Mouse (Mus musculus) cerebellum, adult 18-20 months (tissue): ENCODE data around the gene Taf7l.

ENCODE experiments used
- DNase-seq, 2 experiments: peaks; one replicate each; pipeline ENCODE4 v3.0.0; 2021

Gene Taf7l

GRCm38 (mm10) chrX:134476290-134476689 lies at the start of gene Taf7l:
Gene Taf7l, minus strand, starts transcription at chrX:134476490.
- DNase-seq: no peak

- no peak for DNase-seq
These were observed 49.0 kb upstream of the Taf7l start for GRCm38 (mm10) chrX:134525260-134525659.

DNA sequence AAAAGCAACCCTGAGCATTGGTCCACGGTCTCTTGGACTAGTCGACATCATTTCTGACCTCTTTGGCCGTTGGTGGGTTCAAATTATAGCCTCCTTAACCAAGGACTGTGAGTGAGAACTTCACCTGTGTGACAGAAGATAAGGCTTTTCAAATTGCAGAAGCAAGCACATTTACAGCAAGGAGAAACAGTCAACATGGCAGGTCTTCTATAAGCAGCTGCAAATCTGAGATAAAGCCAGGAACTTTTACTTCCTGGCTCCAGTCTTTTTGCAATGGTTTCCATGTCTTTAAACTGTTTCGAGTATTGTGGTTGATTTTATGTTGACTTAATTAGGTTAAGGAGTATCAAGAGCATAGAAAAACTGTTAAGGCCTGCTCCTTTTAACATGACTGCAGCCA lies 47.5 kb upstream of the Taf7l start:
- DNase-seq: no peak

DNA sequence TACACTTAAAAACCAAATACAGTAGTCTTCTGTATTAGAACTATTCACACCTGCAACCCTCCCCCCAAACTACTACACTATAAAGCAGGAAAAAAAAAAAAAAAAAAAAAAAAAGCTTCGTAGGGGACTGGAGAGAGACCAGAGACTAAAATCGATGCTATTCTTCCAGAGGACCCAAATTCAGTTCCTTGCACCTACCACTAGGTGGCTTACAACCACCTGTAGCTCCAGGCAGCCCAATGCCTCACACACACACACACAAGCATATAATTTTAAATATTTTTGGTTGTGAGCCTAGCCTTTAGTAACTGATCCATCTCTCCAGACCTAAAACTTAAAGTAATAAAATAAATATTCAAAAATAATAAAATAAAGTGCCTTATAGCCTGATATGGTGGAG lies 33.2 kb upstream of the Taf7l start:
- DNase-seq: peak in 1 of 2 experiments; percentile 7

- DNase-seq: no peak
These were observed 31.7 kb upstream of the Taf7l start for GRCm38 (mm10) chrX:134507977-134508376.

- no peak for DNase-seq
These were observed 24.4 kb upstream of the Taf7l start for GRCm38 (mm10) chrX:134500651-134501050.

DNA sequence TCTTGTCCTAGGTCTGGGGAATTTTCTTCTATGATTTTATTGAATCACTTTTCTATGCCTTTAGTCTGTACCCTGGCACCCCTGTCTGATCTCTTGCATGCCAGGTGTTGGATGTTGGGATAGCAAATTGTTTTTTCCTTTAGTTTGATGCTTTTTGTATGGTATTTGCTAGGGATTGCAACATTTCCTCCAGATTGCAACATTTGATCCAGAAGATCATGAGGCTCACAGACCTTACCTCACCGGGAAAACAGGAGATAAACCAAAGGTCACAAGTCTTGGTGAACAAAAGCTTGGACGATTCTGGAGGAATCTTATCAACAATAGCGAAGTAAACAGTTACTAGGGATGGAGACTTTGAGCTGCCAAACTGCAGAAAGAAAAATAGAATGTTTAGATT lies 5.4 kb upstream of the Taf7l start:
- no peak for DNase-seq

DNA sequence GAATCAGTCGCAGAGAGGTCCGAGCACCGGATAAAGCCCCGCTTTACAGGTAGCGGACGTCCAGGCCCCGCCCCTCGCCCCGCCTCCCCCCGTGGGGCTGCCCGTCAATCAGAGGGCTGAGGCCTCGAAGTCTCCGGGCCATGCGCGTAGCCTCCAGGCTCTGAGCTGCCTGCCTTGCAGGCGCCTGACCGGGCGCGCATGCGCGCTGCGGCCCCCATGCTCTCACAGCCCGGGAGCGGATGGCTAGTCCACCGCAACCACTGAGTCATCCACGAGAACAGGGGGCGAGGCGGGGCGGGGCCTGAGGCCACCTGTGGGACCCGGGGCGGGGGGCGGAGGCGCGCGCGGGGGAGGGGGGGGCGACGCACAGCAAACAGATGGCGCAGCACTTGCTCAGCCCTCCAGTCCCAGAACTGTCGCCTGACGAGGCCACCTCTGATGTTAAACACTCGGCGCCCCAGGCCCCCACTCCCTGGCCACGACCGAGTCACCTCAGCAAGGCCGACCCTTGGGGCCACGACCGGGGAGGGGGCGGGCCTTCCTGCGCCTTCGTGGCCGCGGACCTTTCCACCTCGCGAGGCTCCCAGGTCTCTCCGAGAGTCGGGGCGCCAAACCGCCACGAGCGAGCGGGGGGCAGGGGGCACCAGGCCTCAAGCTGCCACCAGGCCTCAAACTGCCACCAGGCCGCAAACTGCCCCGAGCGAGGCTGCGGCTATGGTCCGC lies 1.1 kb downstream of the Taf7l start:
- DNase-seq: no peak

DNA sequence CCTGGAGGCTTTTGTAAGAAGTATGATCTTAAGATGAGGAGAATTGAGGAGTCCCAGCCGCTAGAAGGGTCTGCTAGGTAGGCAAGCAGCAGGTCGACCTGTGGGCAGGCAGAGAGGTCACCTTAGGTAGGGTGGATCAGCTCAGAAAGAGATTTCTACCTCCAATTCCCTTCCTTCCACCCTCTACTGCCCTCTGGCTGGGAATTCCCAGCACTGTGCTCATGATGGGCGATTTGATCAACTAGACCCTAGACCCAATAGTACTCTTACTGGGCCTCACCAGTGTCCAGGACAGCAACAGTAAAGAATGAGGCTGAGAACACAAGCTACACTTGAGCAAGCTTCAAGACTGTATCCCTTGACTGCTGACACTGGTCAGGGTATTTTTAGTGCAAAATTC lies 49.0 kb downstream of the Taf7l start:
- no peak for DNase-seq

DNA sequence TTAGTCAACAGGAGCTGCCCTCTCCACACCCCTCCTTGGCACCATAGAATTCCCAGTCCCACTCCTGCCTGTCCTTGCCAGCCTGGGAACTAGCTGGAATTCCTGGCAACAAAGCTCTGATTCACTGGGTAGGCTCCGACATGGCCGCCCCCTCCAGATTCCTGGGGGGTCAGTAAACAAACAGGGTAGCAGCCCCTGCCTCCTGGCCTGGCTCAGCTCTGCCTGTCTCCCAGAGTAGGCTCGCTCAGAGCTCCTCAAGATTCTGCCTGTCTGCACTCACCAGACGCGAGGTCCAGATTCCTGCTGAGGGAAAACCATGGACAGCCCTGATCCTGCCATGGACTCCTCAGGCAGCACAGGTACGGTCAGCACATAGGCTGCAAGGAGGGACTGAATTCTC lies 49.5 kb downstream of the Taf7l start:
- DNase-seq: no peak

GRCm38 (mm10) chrX:134425798-134426197 lies 50.5 kb downstream of the Taf7l start:
- DNase-seq: no peak

GRCm38 (mm10) chrX:134424263-134424662 lies 52.0 kb downstream of the Taf7l start:
- no peak for DNase-seq

- DNase-seq: no peak
These were observed 56.2 kb downstream of the Taf7l start for GRCm38 (mm10) chrX:134420097-134420496.

DNA sequence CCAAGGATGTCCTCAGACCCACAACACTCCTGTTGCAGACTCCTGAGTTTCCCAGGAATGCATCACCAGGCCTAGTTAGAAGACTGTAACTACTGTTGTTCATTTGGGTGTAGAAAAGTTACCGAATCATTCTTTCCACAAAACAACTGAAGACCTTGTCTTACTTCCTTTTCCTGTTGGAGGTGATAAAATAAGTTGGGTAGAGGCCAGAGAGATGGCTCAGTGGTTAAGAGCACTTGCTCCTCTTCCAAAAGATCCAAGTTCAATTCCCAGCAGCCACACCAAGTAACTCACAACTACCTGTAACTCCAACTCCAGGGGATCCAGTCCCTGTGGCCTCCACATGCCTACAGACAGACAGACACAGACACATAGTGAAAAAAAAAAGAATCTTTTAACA lies 64.2 kb downstream of the Taf7l start:
- no peak for DNase-seq
